Mouse (Mus musculus): ENCODE results near the gene Wipf3. TPM values are rescaled to one million over a fixed set of nuclear protein-coding genes. Genes with fewer than 3 reads are reported as not detected.

Gene Wipf3
- polyA plus RNA-seq, 1 experiment = 1.1 TPM

- H3K4me1 ChIP-seq (ENCODE audit: control insufficient read depth, insufficient read depth, insufficient read length, low read length) = no peaks in the 10 kb centered on the region
- no peak overlapping the region for H3K27ac ChIP-seq (replicated peaks; ENCODE audit: low read depth, low read length)
- H3K4me3 ChIP-seq (ENCODE audit: insufficient read depth, low read depth, low read length) = no peak overlapping the region
Measured at GRCm38 (mm10) chr6:54445249-54445818, 15.9 kb downstream of the Wipf3 start.

DNA sequence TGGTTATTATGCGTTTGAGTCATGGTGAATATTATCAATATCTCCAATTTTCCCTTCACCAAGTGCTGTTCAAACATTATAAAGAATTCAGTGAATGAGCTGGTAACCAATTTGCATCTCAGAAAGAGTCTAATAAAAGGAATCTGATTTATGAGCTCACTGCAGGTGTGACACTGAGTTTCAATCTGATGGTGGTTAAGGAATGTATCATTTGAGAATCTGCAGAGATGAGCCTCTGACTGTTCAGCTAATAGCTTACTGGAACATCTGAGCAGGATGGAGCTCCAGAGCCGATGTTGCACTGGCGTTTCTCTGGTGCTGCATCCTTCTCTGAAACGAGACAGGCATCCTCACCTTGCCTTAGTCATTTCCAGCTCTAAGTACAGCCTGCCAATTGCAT, 17.9 kb downstream of the Wipf3 start:
- no peak overlapping the region for H3K27ac ChIP-seq (replicated peaks; ENCODE audit: low read depth, low read length)
- H3K4me1 ChIP-seq (ENCODE audit: control insufficient read depth, insufficient read depth, insufficient read length, low read length) = no peaks in the 10 kb centered on the region
- no peak overlapping the region for H3K4me3 ChIP-seq (ENCODE audit: insufficient read depth, low read depth, low read length)

GRCm38 (mm10) chr6:54459661-54460060, 30.3 kb downstream of the Wipf3 start:
- peaks cover 2% of the 10 kb centered on the region; the same call in 1 of the 2 replicates for H3K4me1 ChIP-seq (ENCODE audit: control insufficient read depth, insufficient read depth, insufficient read length, low read length)
- no peak overlapping the region for H3K4me3 ChIP-seq (ENCODE audit: insufficient read depth, low read depth, low read length)
- H3K27ac ChIP-seq (replicated peaks; ENCODE audit: low read depth, low read length) = no peak overlapping the region

DNA sequence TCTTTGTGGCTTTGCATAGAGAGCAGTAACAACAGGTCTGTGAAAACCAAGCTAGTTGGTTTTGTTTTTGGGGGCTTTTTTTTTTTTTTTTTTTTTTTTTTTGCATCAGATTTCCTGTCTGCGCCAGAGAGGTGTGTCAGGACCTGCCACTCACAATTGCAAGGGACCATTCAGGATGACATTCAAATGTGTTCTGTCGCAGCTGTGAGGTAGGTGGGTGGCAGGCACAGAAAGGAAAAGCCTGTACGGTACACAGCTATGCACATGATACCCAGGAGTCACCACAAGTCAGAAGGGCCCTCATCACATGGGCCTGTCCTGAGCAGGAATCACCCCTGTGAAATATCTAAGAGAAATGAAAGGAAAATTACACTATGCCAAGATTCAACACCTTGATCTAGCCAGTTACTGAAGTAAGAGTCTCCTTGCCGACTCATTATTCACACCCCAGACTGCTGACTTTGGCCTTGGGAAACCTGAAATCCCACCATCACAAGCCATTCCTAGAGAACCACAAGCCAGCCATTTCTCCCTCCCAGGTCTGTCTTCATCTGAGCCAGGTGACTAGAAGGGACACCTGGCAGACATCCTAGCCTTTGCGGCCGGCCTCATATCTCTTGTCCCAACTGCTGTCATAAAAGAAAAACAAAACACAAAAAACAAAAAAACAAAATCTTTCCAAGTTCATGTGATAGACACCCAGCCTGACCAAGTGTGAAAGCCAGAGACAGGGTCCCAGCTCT, 30.9 kb downstream of the Wipf3 start:
- peaks cover 2% of the 10 kb centered on the region; the same call in 1 of the 2 replicates for H3K4me1 ChIP-seq (ENCODE audit: control insufficient read depth, insufficient read depth, insufficient read length, low read length)

GRCm38 (mm10) chr6:54460915-54461671, 31.7 kb downstream of the Wipf3 start:
- H3K4me1 ChIP-seq (ENCODE audit: control insufficient read depth, insufficient read depth, insufficient read length, low read length) = peaks cover 2% of the 10 kb centered on the region; the same call in 1 of the 2 replicates
- H3K27ac ChIP-seq (replicated peaks; ENCODE audit: low read depth, low read length) = no peak overlapping the region

More for the DNA sequence above, 30.9 kb downstream of the Wipf3 start:
- H3K4me3 ChIP-seq (ENCODE audit: insufficient read depth, low read depth, low read length) = no peak overlapping the region
- H3K27ac ChIP-seq (replicated peaks; ENCODE audit: low read depth, low read length) = no peak overlapping the region

GRCm38 (mm10) chr6:54462766-54463165, 33.4 kb downstream of the Wipf3 start:
- H3K4me1 ChIP-seq (ENCODE audit: control insufficient read depth, insufficient read depth, insufficient read length, low read length) = no peaks in the 10 kb centered on the region
- H3K27ac ChIP-seq (replicated peaks; ENCODE audit: low read depth, low read length) = no peak overlapping the region

More at GRCm38 (mm10) chr6:54460915-54461671, 31.7 kb downstream of the Wipf3 start:
- H3K4me3 ChIP-seq (ENCODE audit: insufficient read depth, low read depth, low read length) = no peak overlapping the region

GRCm38 (mm10) chr6:54463701-54464458, 34.5 kb downstream of the Wipf3 start:
- H3K4me1 ChIP-seq (ENCODE audit: control insufficient read depth, insufficient read depth, insufficient read length, low read length) = no peaks in the 10 kb centered on the region; the same call in 1 of the 2 replicates
- H3K4me3 ChIP-seq (ENCODE audit: insufficient read depth, low read depth, low read length) = no peak overlapping the region
- H3K27ac ChIP-seq (replicated peaks; ENCODE audit: low read depth, low read length) = no peak overlapping the region

More at GRCm38 (mm10) chr6:54462766-54463165, 33.4 kb downstream of the Wipf3 start:
- no peak overlapping the region for H3K4me3 ChIP-seq (ENCODE audit: insufficient read depth, low read depth, low read length)

- H3K4me1 ChIP-seq (ENCODE audit: control insufficient read depth, insufficient read depth, insufficient read length, low read length) = no peaks in the 10 kb centered on the region; the same call in 1 of the 2 replicates
- no peak overlapping the region for H3K4me3 ChIP-seq (ENCODE audit: insufficient read depth, low read depth, low read length)
- H3K27ac ChIP-seq (replicated peaks; ENCODE audit: low read depth, low read length) = no peak overlapping the region
Measured at GRCm38 (mm10) chr6:54464926-54465325, 35.5 kb downstream of the Wipf3 start.

DNA sequence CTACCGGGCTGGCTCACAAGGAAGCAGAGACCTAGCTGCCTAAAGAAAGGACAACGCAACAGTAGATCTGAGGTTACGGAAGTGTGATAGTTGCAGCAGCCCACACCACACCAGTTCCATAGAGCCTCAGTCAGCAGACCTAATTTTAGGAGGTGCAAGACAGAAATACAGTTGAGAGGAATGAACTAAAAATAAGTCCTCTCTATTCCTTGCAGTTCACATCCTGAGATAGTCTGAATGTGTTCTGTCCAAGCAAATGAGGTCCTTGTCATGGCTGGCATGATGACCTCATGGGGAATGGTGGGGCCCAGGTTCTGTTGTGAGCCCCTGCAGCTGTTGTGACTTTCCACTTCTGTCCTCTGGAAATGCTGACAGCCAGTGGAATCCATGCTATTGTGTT, 38.0 kb downstream of the Wipf3 start:
- peaks cover 5% of the 10 kb centered on the region for H3K4me1 ChIP-seq (ENCODE audit: control insufficient read depth, insufficient read depth, insufficient read length, low read length)
- H3K27ac ChIP-seq (replicated peaks; ENCODE audit: low read depth, low read length) = no peak overlapping the region
- H3K4me3 ChIP-seq (ENCODE audit: insufficient read depth, low read depth, low read length) = no peak overlapping the region

DNA sequence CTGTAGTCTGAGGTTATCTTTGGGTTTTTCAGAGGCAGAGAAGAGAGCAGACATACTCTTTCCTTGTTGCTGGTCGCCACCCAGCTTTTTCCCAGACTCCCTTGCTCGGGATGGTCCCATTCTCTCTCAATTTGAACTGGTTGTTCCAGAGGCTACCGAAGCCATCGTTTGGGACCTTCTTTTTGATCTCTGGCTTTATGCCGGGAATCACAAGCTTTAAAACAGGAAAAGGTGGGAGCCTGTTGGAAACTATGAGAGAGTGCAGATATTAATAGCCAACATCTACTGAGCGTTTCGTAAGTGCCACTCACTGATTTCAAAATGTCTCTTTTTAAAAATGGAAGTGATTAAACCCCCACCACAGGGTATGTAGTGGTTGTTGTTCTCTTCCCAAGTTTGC, 42.5 kb downstream of the Wipf3 start:
- Histone ChIP-seq H3K27ac (replicated peaks; ENCODE audit: low read depth, low read length) (peak overlapping the region; percentile 65), H3K4me3 (ENCODE audit: insufficient read depth, low read depth, low read length) (no peak overlapping the region), H3K4me1 (ENCODE audit: control insufficient read depth, insufficient read depth, insufficient read length, low read length) (peaks cover 18% of the 10 kb centered on the region)

- Histone ChIP-seq H3K27ac (replicated peaks; ENCODE audit: low read depth, low read length) (0 out of 2 replicates have a peak overlapping the region, but pooled peaks have one; percentile 17), H3K4me3 (ENCODE audit: insufficient read depth, low read depth, low read length) (no peak overlapping the region), H3K4me1 (ENCODE audit: control insufficient read depth, insufficient read depth, insufficient read length, low read length) (peaks cover 18% of the 10 kb centered on the region)
Measured at GRCm38 (mm10) chr6:54472846-54473715, 43.7 kb downstream of the Wipf3 start.

DNA sequence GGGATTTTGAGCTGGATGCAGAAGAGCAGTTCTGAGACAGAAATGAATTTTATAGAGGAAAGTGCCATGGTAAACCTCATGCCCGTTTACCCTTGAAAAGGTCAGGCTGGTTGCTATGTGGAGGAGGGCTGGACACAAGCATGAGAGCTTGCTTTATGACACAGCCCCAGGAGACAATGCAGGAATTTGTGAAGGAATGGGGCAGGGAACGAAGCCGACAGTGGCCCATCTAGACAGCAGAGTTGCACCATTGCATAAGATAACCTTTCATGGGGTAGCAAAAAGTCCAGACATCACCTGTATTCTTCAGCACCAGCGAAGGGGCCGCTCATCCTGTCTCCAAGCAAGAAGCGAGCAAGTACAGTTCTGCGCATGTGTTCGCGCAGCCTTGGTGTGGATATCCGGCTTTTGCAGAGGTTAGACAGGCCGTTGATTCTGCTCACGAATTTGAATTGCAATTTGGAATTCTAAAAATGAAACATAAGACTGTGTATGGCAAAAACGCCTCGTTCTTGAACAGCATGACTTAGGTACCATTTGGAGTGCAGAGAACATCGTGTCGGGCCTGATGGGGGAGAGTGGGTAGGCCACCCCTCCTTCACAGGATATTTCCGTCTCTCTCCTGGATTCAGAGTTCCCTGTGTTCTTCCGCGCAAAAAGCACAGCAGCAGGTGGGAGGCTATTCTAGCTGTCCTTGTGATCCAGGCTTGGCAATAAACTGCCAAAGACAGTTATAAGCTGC, 46.7 kb downstream of the Wipf3 start:
- H3K27ac ChIP-seq (replicated peaks; ENCODE audit: low read depth, low read length) = 0 out of 2 replicates have a peak overlapping the region, but pooled peaks have one; percentile 3
- H3K4me3 ChIP-seq (ENCODE audit: insufficient read depth, low read depth, low read length) = no peak overlapping the region
- H3K4me1 ChIP-seq (ENCODE audit: control insufficient read depth, insufficient read depth, insufficient read length, low read length) = peaks cover 18% of the 10 kb centered on the region

DNA sequence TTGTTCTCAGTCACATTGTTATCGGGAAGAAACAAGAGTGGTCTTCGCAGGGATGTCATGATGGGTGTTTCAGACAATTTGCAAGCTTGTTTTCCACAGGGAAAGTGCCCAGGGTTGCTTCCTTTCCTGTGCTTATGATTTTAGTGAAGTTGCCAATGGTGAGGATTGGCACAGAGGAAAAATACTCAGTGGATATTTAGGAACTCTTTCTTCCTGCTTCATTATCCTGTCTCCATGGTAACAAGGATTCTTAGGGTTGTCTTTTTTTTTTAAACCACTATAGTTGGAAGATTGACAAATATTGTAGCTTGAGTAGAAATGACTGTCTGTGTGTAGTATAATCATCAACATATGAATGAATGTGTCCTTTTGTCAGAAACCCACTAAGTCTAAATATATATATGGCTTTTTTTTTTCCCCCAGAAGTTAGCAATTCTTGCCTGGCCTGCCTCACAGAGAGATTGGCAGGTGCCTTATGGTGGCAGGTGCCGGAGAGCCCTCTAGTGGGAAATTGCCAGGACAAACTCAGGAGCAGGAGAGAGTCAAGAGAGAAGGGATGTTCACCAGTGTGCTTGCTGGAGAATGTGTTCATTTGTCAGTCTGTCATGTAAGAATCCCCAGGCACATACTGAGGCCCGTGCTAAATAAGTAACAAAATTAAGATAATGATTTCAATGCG, 49.4 kb downstream of the Wipf3 start:
- Histone ChIP-seq H3K4me3 (ENCODE audit: insufficient read depth, low read depth, low read length) (no peak overlapping the region), H3K27ac (replicated peaks; ENCODE audit: low read depth, low read length) (no peak overlapping the region), H3K4me1 (ENCODE audit: control insufficient read depth, insufficient read depth, insufficient read length, low read length) (peaks cover 12% of the 10 kb centered on the region)

All from brown adipose tissue, adult 24 weeks (tissue).